Mouse (Mus musculus) urinary bladder, adult 18-20 months (tissue): ENCODE results near the gene Vps9d1.
"Not testable (repeated sequence)": the region's sequence is repeated elsewhere in the genome, so short reads cannot be mapped to it uniquely, and the experiment has no call there.

ENCODE experiments used
- DNase-seq, 2 experiments: peaks; one replicate each; pipeline ENCODE4 v3.0.0; 2022; ENCODE audit warnings: low spot score in 2 of 2, mixed read lengths in 2 of 2

Gene Vps9d1

GRCm38 (mm10) chr8:123253451-123254098 lies 573 bp downstream of the Vps9d1 start:
- DNase-seq, result no peak

- no peak for DNase-seq
Observed at GRCm38 (mm10) chr8:123252925-123253324, 1.2 kb downstream of the Vps9d1 start.

- no peak for DNase-seq
Observed at GRCm38 (mm10) chr8:123250940-123251339, 3.2 kb downstream of the Vps9d1 start.

GRCm38 (mm10) chr8:123248596-123248995 lies 5.6 kb downstream of the Vps9d1 start:
- DNase-seq, result no peak

- DNase-seq, result no peak
Observed at GRCm38 (mm10) chr8:123247748-123248147, 6.4 kb downstream of the Vps9d1 start.

- DNase-seq, result no peak
Observed at GRCm38 (mm10) chr8:123245543-123245942, 8.6 kb downstream of the Vps9d1 start.

- DNase-seq, result no peak
Observed at GRCm38 (mm10) chr8:123244382-123244781, 9.8 kb downstream of the Vps9d1 start.

- no peak for DNase-seq
Observed at GRCm38 (mm10) chr8:123243053-123243452, 11.1 kb downstream of the Vps9d1 start.

GRCm38 (mm10) chr8:123242107-123242923 lies 11.8 kb downstream of the Vps9d1 start:
- no peak for DNase-seq

- DNase-seq, result no peak
Observed at GRCm38 (mm10) chr8:123239398-123239797, 14.8 kb downstream of the Vps9d1 start.

GRCm38 (mm10) chr8:123235520-123236497 lies 18.3 kb downstream of the Vps9d1 start, which contains the start of gene Spata2l:
Gene Spata2l, minus strand, starts transcription at chr8:123236233.
- peak; percentile 78 to 89 for DNase-seq

- no peak for DNase-seq
Observed at GRCm38 (mm10) chr8:123234918-123235519, 19.1 kb downstream of the Vps9d1 start.

- DNase-seq, result no peak
Observed at GRCm38 (mm10) chr8:123233760-123234159, 20.4 kb downstream of the Vps9d1 start.

- no peak for DNase-seq
Observed at GRCm38 (mm10) chr8:123233300-123233699, 20.8 kb downstream of the Vps9d1 start.

GRCm38 (mm10) chr8:123232553-123232952 lies 21.6 kb downstream of the Vps9d1 start:
- no peak for DNase-seq

- no peak for DNase-seq
Observed at GRCm38 (mm10) chr8:123231742-123232141, 22.4 kb downstream of the Vps9d1 start.

GRCm38 (mm10) chr8:123230326-123230725 lies 23.8 kb downstream of the Vps9d1 start:
- not testable (repeated sequence) for DNase-seq

- DNase-seq, result no peak
Observed at GRCm38 (mm10) chr8:123228416-123228815, 25.7 kb downstream of the Vps9d1 start.

- DNase-seq, result peak; percentile 90 to 91
Observed at GRCm38 (mm10) chr8:123224278-123225266, 29.6 kb downstream of the Vps9d1 start, which contains the start of gene Cdk10. Gene Cdk10, plus strand, starts transcription at chr8:123224842.

GRCm38 (mm10) chr8:123220917-123221316 lies 33.2 kb downstream of the Vps9d1 start:
- no peak for DNase-seq
